Mouse (Mus musculus) lung, embryonic 16.5 days (tissue): ENCODE measurements around the gene Psmg1. TPM values are rescaled to one million over a fixed set of nuclear protein-coding genes. Genes with fewer than 3 reads are reported as not detected.

Experiments
- ATAC-seq: fragments of 200-750 bp; cut with Nextera tagmentation; 2 replicates; pipeline ENCODE4 v1.8.0; 2017; ENCODE audit warnings: low read depth, mild to moderate bottlenecking, moderate library complexity
- H3K27ac ChIP-seq: fragments of 300-500 bp; sonication (generic); 2 replicates; pipeline ENCODE4 v1.5.1; 2014; ENCODE audit warnings: mild to moderate bottlenecking, control low read depth, low read length
- H3K27me3 ChIP-seq: fragments of 300-500 bp; sonication (generic); 2 replicates; pipeline ENCODE4 v1.6.1; 2014; ENCODE audit warnings: low read depth, low read length, mixed read lengths; ENCODE audit not compliant: control insufficient read depth, insufficient read depth
- H3K36me3 ChIP-seq: fragments of 300-500 bp; sonication (generic); 2 replicates; pipeline ENCODE4 v1.6.1; 2014; ENCODE audit warnings: low read length; ENCODE audit not compliant: control insufficient read depth, insufficient read depth
- H3K4me1 ChIP-seq: fragments of 300-500 bp; sonication (generic); replicated peaks from 2 replicates; pipeline ENCODE4 v1.6.1; 2014; ENCODE audit warnings: low read length, mixed read lengths; ENCODE audit not compliant: control insufficient read depth, insufficient read depth
- H3K4me2 ChIP-seq: fragments of 300-500 bp; sonication (generic); 2 replicates; pipeline ENCODE4 v1.6.1; 2014; ENCODE audit warnings: low read depth, low read length, control low read depth
- H3K4me3 ChIP-seq: fragments of 300-500 bp; sonication (generic); 2 replicates; pipeline ENCODE4 v1.5.1; 2014; ENCODE audit warnings: mild to moderate bottlenecking, low read length, control low read depth
- H3K9ac ChIP-seq: fragments of 300-500 bp; sonication (generic); 2 replicates; pipeline ENCODE4 v1.6.1; 2014; ENCODE audit warnings: low read length, control low read depth
- H3K9me3 ChIP-seq: fragments of 300-500 bp; sonication (generic); 2 replicates; pipeline ENCODE4 v1.6.1; 2016; ENCODE audit warnings: low read length; ENCODE audit not compliant: control insufficient read depth
- WGBS: fragments of 180-500 bp; shearing (Covaris S2); extraction: QIAGEN DNeasy Blood & Tissue Kit; methylation state at CpG from one replicate; pipeline ENCODE4 v1.1.7; 2014; 5-methylcytosine and 5-hydroxymethylcytosine counted together
- microRNA-seq: library from miRNA; unstranded; fragments of <30 nt; microRNA quantifications from one replicate; pipeline ENCODE4, GENCODE M21; 2016
- polyA plus RNA-seq: library from polyadenylated mRNA; unstranded; fragments of >200 nt; fragmentation: Nextera tagmentation; extraction: Ambion mirVana; gene quantifications from 2 replicates; pipeline ENCODE4 v1.2.1, GENCODE M21; 2015

Psmg1 gene
- polyA plus RNA-seq, 1 experiment from 2014 or later, result 67.7 TPM

DNA sequence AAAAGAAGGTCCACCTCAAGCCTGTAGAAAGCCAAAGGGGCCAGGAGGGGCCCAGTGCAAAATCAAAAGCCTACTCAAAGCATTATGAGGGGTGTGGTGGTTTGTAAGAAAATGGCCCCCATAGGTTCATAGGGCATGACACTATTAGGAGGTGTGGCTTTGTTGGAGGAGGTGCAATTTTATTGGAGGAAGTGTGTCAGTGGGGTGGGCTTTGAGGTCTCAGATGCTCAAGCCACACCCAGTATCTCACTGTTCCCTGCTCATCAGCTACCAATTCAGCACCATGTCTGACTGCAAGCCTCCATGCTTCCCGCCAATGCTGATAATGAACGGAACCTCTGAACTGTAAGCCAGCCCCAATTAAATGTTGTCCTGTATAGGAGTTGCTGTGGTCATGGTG lies 39.3 kb downstream of the Psmg1 start:
- Histone ChIP-seq H3K4me1 (peaks cover under 1% of the 10 kb centered on the region), H3K4me3 (no peak overlapping the region), H3K9me3 (no peaks in the 10 kb centered on the region), H3K27me3 (no peaks in the 10 kb centered on the region), H3K9ac (no peak overlapping the region), H3K36me3 (no peaks in the 10 kb centered on the region), H3K4me2 (no peak overlapping the region), H3K27ac (no peak overlapping the region)
- ATAC-seq, result no peak
- 98% methylated on average over 2 of the region's 2 CpGs for WGBS

DNA sequence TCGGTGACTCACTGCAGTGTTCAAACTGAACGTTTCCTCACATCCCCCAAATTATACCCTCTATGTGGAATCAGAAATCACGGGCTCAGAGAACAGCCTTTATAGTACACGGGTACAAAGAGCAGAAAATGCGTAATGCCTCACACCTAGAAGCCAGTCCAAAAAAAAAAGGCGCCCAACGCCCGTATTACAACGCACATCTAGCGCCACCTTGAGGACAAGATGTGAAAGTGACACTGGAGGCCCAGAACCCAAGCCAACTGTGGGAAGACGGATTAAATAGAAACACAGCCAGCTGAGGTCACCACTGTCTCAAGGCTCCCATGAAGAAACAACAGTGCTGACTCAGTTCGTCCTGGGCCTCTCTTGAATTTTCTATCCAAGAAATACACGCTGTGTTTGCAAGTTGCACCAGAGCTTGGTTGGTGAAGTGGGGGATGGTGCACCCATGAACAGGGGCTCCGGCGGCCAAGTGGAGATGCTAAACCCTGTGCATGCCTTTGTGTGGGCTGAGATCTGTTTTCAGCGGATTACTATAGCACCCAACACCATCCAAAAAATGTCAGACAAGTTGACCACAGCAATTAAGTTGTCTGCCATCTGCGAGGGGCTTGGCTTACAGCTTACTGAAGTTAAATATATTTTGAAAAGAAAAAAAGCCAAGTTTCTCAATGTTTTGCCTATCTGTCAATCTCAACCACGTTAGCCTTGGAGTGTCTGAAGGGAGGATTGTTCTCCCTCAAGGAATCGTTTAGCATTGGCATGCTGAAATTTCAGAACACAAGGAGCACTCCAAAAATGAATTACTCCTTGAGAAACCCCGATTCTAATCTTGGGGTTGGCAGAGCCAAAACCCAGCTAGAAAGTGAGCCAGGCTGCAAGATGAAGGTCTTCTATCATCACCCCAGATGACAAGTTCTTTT lies 45.1 kb downstream of the Psmg1 start:
- 10% methylated on average over 20 of the region's 20 CpGs for WGBS
- H3K4me2 ChIP-seq, result peak overlapping the region; percentile 32; the same call in 1 of the 2 replicates
- peaks cover 13% of the 10 kb centered on the region for H3K4me1 ChIP-seq
- H3K9ac ChIP-seq, result peak overlapping the region; percentile 27; the same call in 1 of the 2 replicates
- ATAC-seq, result peak; percentile 91
- no peaks in the 10 kb centered on the region for H3K27me3 ChIP-seq
- no peaks in the 10 kb centered on the region for H3K36me3 ChIP-seq
- H3K4me3 ChIP-seq, result no peak overlapping the region
- H3K27ac ChIP-seq, result peak overlapping the region; percentile 53
- H3K9me3 ChIP-seq, result no peaks in the 10 kb centered on the region

DNA sequence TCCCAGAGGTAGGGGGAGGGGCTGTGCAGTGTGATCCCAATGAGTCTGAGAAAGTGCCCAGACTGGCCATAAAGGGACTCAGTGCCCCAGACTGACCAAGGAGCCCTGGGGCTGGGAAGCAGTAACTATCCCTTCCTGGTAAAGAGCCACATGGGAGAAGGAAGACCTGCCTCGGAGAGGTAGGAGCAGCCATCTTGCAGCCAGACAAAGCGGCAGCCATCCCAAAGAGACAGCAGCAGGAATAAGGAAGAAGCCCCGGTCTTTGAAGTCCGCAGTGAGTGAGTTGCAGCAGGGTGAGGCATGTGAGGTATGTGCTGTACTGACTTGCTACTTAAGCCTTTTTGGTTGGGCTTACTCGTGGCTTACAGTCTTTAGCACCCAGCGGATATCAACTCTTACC lies 47.6 kb downstream of the Psmg1 start:
- no peak overlapping the region for H3K9ac ChIP-seq
- peaks cover 13% of the 10 kb centered on the region for H3K4me1 ChIP-seq
- no peak overlapping the region for H3K4me3 ChIP-seq
- no peaks in the 10 kb centered on the region for H3K36me3 ChIP-seq
- H3K27me3 ChIP-seq, result no peaks in the 10 kb centered on the region
- WGBS, result 73% methylated on average over 6 of the region's 6 CpGs
- H3K4me2 ChIP-seq, result no peak overlapping the region
- H3K27ac ChIP-seq, result no peak overlapping the region
- peaks cover under 1% of the 10 kb centered on the region for H3K9me3 ChIP-seq
- ATAC-seq, result no peak

DNA sequence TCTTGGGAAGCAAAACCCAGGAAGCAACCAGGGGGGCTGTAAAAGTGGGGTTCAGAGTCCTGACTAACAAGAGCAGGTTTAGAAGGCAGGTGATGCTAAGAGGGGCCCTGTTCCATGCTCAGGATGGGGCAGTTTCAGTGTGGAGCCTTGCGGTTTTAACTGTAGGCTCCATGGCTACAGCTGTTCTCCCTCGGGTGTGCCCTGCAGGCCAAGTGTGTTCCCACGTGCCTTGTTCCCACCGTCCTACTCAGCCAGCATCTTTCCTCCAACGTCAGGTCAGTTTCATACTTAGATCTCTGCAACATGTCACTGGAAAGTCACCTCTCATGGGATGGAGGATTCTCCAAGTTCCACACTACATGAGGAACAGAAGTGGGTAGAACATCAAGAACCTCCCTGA lies 49.2 kb downstream of the Psmg1 start:
- H3K36me3 ChIP-seq, result no peaks in the 10 kb centered on the region
- no peak overlapping the region for H3K4me3 ChIP-seq
- no peak overlapping the region for H3K9ac ChIP-seq
- WGBS, result 80% methylated on average over 5 of the region's 5 CpGs
- H3K9me3 ChIP-seq, result peaks cover 12% of the 10 kb centered on the region
- H3K4me2 ChIP-seq, result no peak overlapping the region
- ATAC-seq, result no peak
- no peak overlapping the region for H3K27ac ChIP-seq
- no peaks in the 10 kb centered on the region for H3K27me3 ChIP-seq
- H3K4me1 ChIP-seq, result peaks cover 13% of the 10 kb centered on the region

DNA sequence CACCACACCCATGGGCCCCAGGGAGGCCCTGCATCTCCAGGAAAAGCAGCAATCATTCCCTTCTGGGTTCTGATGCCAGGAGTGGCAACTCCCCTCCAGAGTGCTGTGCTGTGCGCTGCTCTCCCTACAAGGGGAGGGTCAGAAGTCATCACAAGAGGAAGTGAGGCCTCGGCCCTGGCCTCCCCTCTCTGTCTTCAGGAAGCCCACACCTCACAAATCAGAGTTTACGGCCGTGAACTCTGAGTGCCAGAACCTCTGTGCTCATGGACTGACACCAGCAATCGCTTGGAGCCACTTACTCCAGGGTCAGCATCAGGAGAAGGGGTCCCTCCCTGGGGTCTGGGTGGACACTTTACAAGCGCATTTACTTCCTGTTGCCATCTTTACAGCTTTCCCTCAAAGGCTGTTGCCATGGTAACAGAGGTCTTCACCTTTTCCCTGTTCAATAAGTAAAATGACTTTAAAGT lies 55.2 kb downstream of the Psmg1 start:
- no peak for ATAC-seq
- H3K4me2 ChIP-seq, result no peak overlapping the region
- no peak overlapping the region for H3K27ac ChIP-seq
- peaks cover 8% of the 10 kb centered on the region; the same call in 1 of the 2 replicates for H3K4me1 ChIP-seq
- H3K9me3 ChIP-seq, result peaks cover 12% of the 10 kb centered on the region
- no peaks in the 10 kb centered on the region for H3K27me3 ChIP-seq
- no peak overlapping the region for H3K4me3 ChIP-seq
- H3K36me3 ChIP-seq, result no peaks in the 10 kb centered on the region
- WGBS, result 28% methylated on average over 6 of the region's 6 CpGs
- no peak overlapping the region for H3K9ac ChIP-seq

DNA sequence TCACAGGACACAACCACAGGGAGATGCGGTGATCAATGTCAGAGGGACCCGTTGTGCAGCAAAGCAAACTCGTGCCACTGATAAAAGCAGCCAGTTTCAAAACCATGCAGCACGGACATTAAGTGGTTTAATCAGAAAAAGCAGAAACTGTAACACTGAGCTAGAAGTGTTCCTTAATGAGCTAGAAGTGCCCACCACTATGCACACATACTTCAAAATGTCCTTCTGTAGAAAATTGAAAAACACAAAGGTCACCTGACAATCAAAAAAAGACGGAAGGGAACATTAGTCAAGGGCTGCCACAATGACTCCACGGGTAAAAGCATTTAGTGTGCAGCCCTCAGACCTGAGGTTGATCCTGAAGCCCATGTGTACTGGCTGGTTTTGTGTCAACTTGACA lies 57.9 kb downstream of the Psmg1 start:
- no peak overlapping the region for H3K9ac ChIP-seq
- H3K36me3 ChIP-seq, result no peaks in the 10 kb centered on the region
- H3K27me3 ChIP-seq, result no peaks in the 10 kb centered on the region
- no peak overlapping the region; the same call in 1 of the 2 replicates for H3K4me2 ChIP-seq
- peaks cover 8% of the 10 kb centered on the region for H3K9me3 ChIP-seq
- H3K4me3 ChIP-seq, result no peak overlapping the region
- ATAC-seq, result peak; percentile 61
- 45% methylated on average over 6 of the region's 6 CpGs for WGBS
- peak overlapping the region; percentile 67 for H3K27ac ChIP-seq
- peaks cover 24% of the 10 kb centered on the region for H3K4me1 ChIP-seq

DNA sequence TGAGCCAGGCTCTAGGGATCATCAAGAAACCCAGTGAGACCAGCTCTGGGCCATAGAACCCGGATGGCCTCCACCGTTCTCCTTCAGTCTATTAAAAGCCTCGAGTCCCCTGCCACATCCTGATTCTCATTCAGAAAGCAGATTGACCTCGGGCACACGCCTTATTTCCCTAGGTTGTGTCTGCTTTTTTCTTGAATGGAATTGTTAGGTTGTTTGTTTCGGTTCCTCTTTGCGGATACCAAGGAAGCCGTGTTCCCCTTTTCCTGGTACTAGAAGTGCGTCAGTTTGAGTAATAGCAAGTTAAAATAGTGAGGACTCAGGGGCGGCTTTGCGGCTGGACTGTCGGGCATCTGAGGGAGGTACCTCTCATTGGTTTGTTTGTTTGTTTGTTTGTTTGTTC lies 59.3 kb downstream of the Psmg1 start:
- Histone ChIP-seq H3K9ac (no peak overlapping the region), H3K36me3 (no peaks in the 10 kb centered on the region), H3K4me2 (no peak overlapping the region), H3K9me3 (no peaks in the 10 kb centered on the region), H3K4me1 (peaks cover 30% of the 10 kb centered on the region), H3K27me3 (no peaks in the 10 kb centered on the region), H3K4me3 (no peak overlapping the region), H3K27ac (no peak overlapping the region)
- ATAC-seq, result no peak
- WGBS, result 81% methylated on average over 12 of the region's 12 CpGs

Small RNA genes lying within 50 kb of the gene (microRNA-seq; reads per million reads assigned to microRNA genes)
- not detected for gene Gm27833

Other genes with a start within 250 kb of the Psmg1 start
- gene Brwd1, start 91.6 kb upstream of the Psmg1 start, polyA plus RNA-seq, result 69.7 and 70.3 TPM in 2 replicates
- 506 and 671 TPM in 2 replicates for gene Hmgn1, start 136.8 kb upstream of the Psmg1 start, polyA plus RNA-seq
- gene Wrb, start 154.4 kb upstream of the Psmg1 start, polyA plus RNA-seq, result 42.0 and 42.2 TPM in 2 replicates
- 0.93 and 0.96 TPM in 2 replicates for gene Lca5l, start 201.3 kb upstream of the Psmg1 start, polyA plus RNA-seq
- gene Sh3bgr, start 209.5 kb upstream of the Psmg1 start, polyA plus RNA-seq, result 16.4 and 20.7 TPM in 2 replicates
- gene B3galt5, start 244.8 kb upstream of the Psmg1 start, polyA plus RNA-seq, result 2.5 TPM in 2 replicates